Mouse (Mus musculus) midbrain, embryonic 14.5 days (tissue): ENCODE results near the gene Eps8l2. TPM values are rescaled to one million over a fixed set of nuclear protein-coding genes. Genes with fewer than 3 reads are reported as not detected.

Source experiments
- ATAC-seq: fragments of 200-750 bp; cut with Nextera tagmentation; 2 replicates; pipeline ENCODE4 v1.8.0; 2017; ENCODE audit warnings: moderate number of reproducible peaks, moderate library complexity; ENCODE audit not compliant: low FRiP score, low TSS enrichment
- DNase-seq: peaks from one replicate; pipeline ENCODE4 v3.0.0-alpha.2; 2015
- H3K27ac ChIP-seq: fragments of 300-500 bp; sonication (generic); replicated peaks from 2 replicates; pipeline ENCODE4 v1.5.1; 2014; ENCODE audit warnings: mild to moderate bottlenecking, low read depth, low read length, moderate library complexity
- H3K27me3 ChIP-seq: fragments of 300-500 bp; sonication (generic); 2 replicates; pipeline ENCODE4 v1.6.1; 2014; ENCODE audit warnings: low read length, control low read depth, mixed read lengths; ENCODE audit not compliant: control insufficient read depth, insufficient read depth
- H3K36me3 ChIP-seq: fragments of 300-500 bp; sonication (generic); 2 replicates; pipeline ENCODE4 v1.6.1; 2014; ENCODE audit warnings: low read length, control low read depth; ENCODE audit not compliant: control insufficient read depth, insufficient read depth
- H3K4me1 ChIP-seq: fragments of 300-500 bp; sonication (generic); 2 replicates; pipeline ENCODE4 v1.6.1; 2014; ENCODE audit warnings: mild to moderate bottlenecking, antibody characterized with exemption, low read length, control low read depth; ENCODE audit not compliant: control insufficient read depth, insufficient read depth
- H3K4me2 ChIP-seq: fragments of 300-500 bp; sonication (generic); 2 replicates; pipeline ENCODE4 v1.6.1; 2014; ENCODE audit warnings: mild to moderate bottlenecking, low read length, moderate library complexity
- H3K4me3 ChIP-seq: fragments of 300-500 bp; sonication (generic); replicated peaks from 2 replicates; pipeline ENCODE4 v1.5.1; 2014; ENCODE audit warnings: low read depth, low read length
- H3K9ac ChIP-seq: fragments of 300-500 bp; sonication (generic); replicated peaks from 2 replicates; pipeline ENCODE4 v1.6.1; 2014; ENCODE audit warnings: mild to moderate bottlenecking, low read length, moderate library complexity
- H3K9me3 ChIP-seq: fragments of 300-500 bp; sonication (generic); 2 replicates; pipeline ENCODE4 v1.6.1; 2016; ENCODE audit warnings: low read length, control low read depth, mixed read lengths; ENCODE audit not compliant: control insufficient read depth
- WGBS: fragments of 180-500 bp; shearing (Covaris S2); extraction: QIAGEN DNeasy Blood & Tissue Kit; methylation state at CpG from one replicate; pipeline ENCODE4 v1.1.7; 2014; 5-methylcytosine and 5-hydroxymethylcytosine counted together
- polyA plus RNA-seq: library from polyadenylated mRNA; unstranded; fragments of >200 nt; fragmentation: Nextera tagmentation; extraction: Ambion mirVana; gene quantifications from 2 replicates; pipeline ENCODE4 v1.2.1, GENCODE M21; 2014

The Eps8l2 gene
- polyA plus RNA-seq, 1 experiment from 2014 or later, result 0.50 TPM

- Histone ChIP-seq H3K9ac (no peak overlapping the region), H3K27me3 (no peaks in the 10 kb centered on the region), H3K4me2 (no peak overlapping the region), H3K4me1 (no peaks in the 10 kb centered on the region), H3K36me3 (no peaks in the 10 kb centered on the region), H3K4me3 (no peak overlapping the region), H3K27ac (no peak overlapping the region), H3K9me3 (no peaks in the 10 kb centered on the region)
- ATAC-seq, result no peak
- WGBS, result 87% methylated on average over 4 of the region's 4 CpGs
- no peak for DNase-seq
Observed at GRCm38 (mm10) chr7:141367358-141367757, 28.7 kb downstream of the Eps8l2 start.

- no peaks in the 10 kb centered on the region for H3K9me3 ChIP-seq
- DNase-seq (no peak), ATAC-seq (no peak)
- no peaks in the 10 kb centered on the region for H3K27me3 ChIP-seq
- no peaks in the 10 kb centered on the region for H3K36me3 ChIP-seq
- no peaks in the 10 kb centered on the region for H3K4me1 ChIP-seq
- WGBS, result 70% methylated on average over 5 of the region's 5 CpGs
- H3K4me2 ChIP-seq, result no peak overlapping the region
- H3K4me3 ChIP-seq, result no peak overlapping the region
- no peak overlapping the region for H3K9ac ChIP-seq
- no peak overlapping the region for H3K27ac ChIP-seq
Observed at GRCm38 (mm10) chr7:141369918-141370317, 31.2 kb downstream of the Eps8l2 start.

DNA sequence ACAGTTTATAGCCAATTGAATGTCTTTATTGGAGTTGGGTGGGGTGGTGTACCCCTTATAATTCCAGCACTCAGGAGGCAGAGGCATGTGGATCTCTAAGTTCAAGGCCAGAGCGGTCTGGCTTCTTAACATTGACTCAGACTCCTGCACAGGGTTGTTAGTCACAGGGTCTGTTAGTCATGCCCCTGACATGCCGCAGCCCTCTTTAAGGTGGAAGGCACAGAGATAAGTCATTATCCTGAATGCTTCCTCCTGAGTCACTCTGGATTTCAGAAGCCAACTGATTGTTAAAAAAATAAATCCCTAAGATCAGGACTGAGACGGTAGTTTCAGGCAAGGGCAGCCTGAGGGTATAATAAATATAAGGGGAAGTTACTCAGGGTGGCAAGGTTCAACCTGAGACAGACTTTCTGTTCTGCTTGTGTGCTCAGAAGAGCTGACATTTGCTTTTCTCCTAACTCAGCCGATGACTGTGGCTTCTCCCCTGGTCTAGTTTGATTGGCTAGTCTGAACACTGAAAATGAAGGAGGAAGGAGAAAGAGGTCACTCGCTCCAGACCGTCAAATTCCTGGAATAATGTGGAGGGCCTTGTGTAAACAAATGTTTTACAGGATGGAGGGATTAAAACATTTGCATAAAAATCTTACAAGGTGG, 33.4 kb downstream of the Eps8l2 start:
- H3K9me3 ChIP-seq, result no peaks in the 10 kb centered on the region
- DNase-seq, result no peak
- H3K4me3 ChIP-seq, result no peak overlapping the region
- no peaks in the 10 kb centered on the region for H3K36me3 ChIP-seq
- H3K27me3 ChIP-seq, result no peaks in the 10 kb centered on the region
- H3K4me2 ChIP-seq, result no peak overlapping the region
- ATAC-seq, result no peak
- H3K27ac ChIP-seq, result no peak overlapping the region
- WGBS, result 80% methylated on average over 6 of the region's 6 CpGs
- no peak overlapping the region for H3K9ac ChIP-seq
- no peaks in the 10 kb centered on the region for H3K4me1 ChIP-seq

DNA sequence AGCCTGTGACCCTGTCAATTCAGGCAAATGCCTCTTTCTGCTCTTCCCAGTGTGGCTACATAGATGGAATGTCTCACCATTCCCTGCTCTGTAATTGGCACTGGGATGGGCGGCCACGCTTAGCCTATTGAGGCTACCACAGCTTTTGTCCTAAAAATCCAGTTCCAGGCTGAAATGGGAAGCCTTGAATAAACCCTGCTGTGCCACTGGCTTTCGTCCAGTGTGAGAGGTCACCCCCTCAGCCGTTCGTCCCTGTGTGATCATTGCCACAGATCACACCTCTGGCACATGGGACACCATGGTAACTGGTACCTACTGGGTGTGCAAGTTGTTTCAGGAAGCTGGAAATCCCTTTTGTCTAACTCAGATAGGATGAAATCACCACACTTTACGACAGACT, 34.9 kb downstream of the Eps8l2 start:
- H3K27me3 ChIP-seq, result no peaks in the 10 kb centered on the region
- no peak overlapping the region for H3K4me2 ChIP-seq
- no peaks in the 10 kb centered on the region for H3K36me3 ChIP-seq
- H3K4me3 ChIP-seq, result no peak overlapping the region
- no peaks in the 10 kb centered on the region for H3K4me1 ChIP-seq
- no peak overlapping the region for H3K27ac ChIP-seq
- WGBS, result 33% methylated on average over 6 of the region's 6 CpGs
- no peak for ATAC-seq
- peak; percentile 4 for DNase-seq
- no peak overlapping the region for H3K9ac ChIP-seq
- no peaks in the 10 kb centered on the region for H3K9me3 ChIP-seq

DNA sequence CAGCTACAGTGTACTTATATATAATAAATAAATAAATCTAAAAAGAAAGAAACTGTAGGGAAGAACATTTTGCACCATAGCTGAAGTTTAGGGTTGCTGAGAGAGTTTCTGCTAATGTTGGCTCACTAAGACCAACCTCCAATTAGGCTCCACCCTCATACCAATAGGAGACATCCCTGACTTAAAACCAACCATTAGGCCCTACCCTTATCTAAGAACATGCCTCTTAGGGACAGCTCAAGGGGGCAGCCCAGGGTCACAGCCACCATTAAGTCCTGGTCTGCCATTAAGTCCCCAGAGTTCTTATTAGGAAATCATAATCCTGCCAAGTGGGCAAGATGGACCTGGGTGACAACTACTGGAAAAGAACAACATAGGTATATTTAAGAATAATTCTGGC, 35.7 kb downstream of the Eps8l2 start:
- H3K36me3 ChIP-seq, result no peaks in the 10 kb centered on the region
- ATAC-seq (no peak), DNase-seq (no peak)
- H3K9me3 ChIP-seq, result no peaks in the 10 kb centered on the region
- H3K27ac ChIP-seq, result no peak overlapping the region
- no peak overlapping the region for H3K9ac ChIP-seq
- no peak overlapping the region for H3K4me3 ChIP-seq
- no peaks in the 10 kb centered on the region for H3K4me1 ChIP-seq
- no peak overlapping the region for H3K4me2 ChIP-seq
- H3K27me3 ChIP-seq, result no peaks in the 10 kb centered on the region

DNA sequence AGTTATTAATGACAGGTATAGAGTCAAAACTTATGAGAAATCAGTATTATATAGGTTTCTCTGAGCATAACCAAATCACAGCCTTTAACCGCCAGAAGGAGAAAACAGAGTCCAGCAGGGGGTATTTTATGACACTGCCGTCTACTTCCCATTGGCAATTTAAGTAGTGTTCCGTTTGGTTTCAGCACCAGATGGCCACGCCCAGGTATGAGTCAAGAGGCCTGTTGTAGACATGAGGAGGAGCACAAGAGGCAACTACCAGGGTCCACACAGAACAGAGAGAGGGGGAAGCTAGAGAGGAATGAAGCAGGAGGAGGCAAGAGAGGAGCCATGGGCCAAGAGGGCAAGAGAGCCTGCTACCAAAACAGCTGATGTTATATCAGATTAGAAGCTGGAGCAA, 40.9 kb downstream of the Eps8l2 start:
- Histone ChIP-seq H3K9ac (no peak overlapping the region), H3K4me1 (no peaks in the 10 kb centered on the region), H3K9me3 (no peaks in the 10 kb centered on the region), H3K4me3 (no peak overlapping the region), H3K36me3 (no peaks in the 10 kb centered on the region), H3K27me3 (no peaks in the 10 kb centered on the region), H3K27ac (no peak overlapping the region), H3K4me2 (no peak overlapping the region)
- DNase-seq, result no peak
- WGBS, result 71% methylated on average over 4 of the region's 4 CpGs
- ATAC-seq, result no peak

GRCm38 (mm10) chr7:141381068-141381835, 42.6 kb downstream of the Eps8l2 start:
- Histone ChIP-seq H3K4me3 (no peak overlapping the region), H3K27ac (no peak overlapping the region), H3K9me3 (no peaks in the 10 kb centered on the region), H3K9ac (no peak overlapping the region), H3K27me3 (no peaks in the 10 kb centered on the region), H3K4me2 (no peak overlapping the region), H3K4me1 (no peaks in the 10 kb centered on the region), H3K36me3 (no peaks in the 10 kb centered on the region)
- no peak for DNase-seq
- WGBS, result 81% methylated on average over 4 of the region's 4 CpGs
- no peak for ATAC-seq

DNA sequence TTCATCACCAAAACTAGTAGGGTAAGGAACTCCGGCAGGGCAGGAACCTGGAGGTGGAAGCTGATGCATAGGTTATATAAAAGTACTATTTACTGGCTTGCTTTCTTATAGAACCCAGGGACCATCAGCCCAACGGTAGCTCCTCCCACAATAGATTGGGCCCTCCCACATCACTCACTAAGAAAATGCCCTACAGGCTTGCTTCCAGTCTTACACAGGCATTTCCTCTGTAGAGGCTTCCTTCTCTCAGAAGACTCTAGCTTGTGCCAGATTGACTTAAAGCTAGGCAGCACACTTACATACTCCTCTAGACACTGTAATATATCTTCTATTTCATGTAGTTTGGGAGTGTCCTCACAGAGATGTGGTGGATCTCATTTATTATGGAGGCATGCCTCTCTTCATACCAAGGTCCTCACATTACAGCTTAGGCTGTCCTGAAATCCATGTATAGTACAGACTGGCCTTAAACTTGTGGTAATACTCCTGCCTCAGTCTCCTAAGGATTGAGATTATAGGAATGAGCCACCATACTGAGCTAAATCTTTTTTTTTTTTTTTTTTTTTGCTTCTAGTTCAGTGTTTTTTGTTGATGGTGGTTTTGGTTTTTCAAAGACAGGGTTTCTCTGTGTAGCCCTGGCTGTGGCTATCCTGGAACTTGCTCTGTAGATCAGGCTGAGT, 49.3 kb downstream of the Eps8l2 start:
- H3K27me3 ChIP-seq, result no peaks in the 10 kb centered on the region
- WGBS, result 64% methylated on average over 2 of the region's 2 CpGs
- peaks cover 9% of the 10 kb centered on the region for H3K4me1 ChIP-seq
- H3K4me3 ChIP-seq, result no peak overlapping the region
- H3K9ac ChIP-seq, result no peak overlapping the region
- H3K9me3 ChIP-seq, result no peaks in the 10 kb centered on the region
- DNase-seq (no peak), ATAC-seq (no peak)
- H3K4me2 ChIP-seq, result no peak overlapping the region
- no peak overlapping the region for H3K27ac ChIP-seq
- H3K36me3 ChIP-seq, result no peaks in the 10 kb centered on the region
